Mouse (Mus musculus) fat pad, adult 2 months (tissue): ENCODE measurements at regions not wholly inside any gene's neighbourhood (a gene's known extent, or its start where the extent isn't known, plus 50 kb on each side); places are given as distances from the start of the nearest gene placed in this dataset.

Experiments
- DNase-seq: peaks from one replicate; pipeline ENCODE4 v3.0.0-alpha.2; 2011; ENCODE audit warnings: low read depth, low spot score; ENCODE audit errors: extremely low read depth

DNA sequence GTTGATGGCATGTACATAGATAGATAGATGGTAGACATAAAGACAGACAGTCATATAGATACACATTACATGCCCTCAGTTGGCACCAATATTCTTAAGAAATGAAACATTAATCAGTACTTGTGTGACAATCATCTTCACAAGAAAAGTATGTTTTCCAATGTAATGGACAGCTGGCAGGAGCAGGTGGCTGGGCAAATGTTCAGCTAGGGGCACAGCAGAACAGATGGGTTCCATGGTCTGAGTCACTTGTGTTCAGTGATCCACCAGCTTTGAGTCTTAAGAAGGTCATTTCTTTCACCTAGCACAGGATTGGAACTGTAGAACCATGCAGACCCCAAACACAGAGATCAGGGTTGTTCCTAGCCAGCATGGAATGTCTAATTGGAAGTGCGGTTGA lies 2631.2 kb upstream of the 5930422O12Rik start:
- no peak for DNase-seq

- DNase-seq: no peak
Observed at GRCm38 (mm10) chr8:30817028-30817427, 2611.5 kb upstream of the 5930422O12Rik start.

- no peak for DNase-seq
Observed at GRCm38 (mm10) chr8:30822835-30823587, 2605.5 kb upstream of the 5930422O12Rik start.

DNA sequence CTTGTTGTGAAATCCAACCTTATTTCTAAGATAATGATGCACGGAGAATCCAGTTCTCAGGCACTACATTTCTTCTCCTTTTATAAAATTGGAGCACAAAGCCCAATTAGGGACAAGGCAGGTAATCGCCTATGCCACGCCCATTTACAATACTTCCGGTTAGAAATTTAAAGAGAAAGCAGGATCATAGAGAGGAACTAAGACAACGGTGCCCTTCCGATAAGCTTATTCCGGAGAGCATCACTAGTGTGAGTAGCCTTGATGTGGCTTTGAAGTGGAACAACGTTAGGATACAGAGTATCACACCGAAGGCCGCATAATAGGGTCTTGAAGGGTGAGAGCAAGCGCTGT lies 2604.9 kb upstream of the 5930422O12Rik start:
- no peak for DNase-seq

GRCm38 (mm10) chr8:30826021-30826420 lies 2602.5 kb upstream of the 5930422O12Rik start:
- no peak for DNase-seq

- no peak for DNase-seq
Observed at GRCm38 (mm10) chr8:30838056-30838455, 2590.5 kb upstream of the 5930422O12Rik start.

DNA sequence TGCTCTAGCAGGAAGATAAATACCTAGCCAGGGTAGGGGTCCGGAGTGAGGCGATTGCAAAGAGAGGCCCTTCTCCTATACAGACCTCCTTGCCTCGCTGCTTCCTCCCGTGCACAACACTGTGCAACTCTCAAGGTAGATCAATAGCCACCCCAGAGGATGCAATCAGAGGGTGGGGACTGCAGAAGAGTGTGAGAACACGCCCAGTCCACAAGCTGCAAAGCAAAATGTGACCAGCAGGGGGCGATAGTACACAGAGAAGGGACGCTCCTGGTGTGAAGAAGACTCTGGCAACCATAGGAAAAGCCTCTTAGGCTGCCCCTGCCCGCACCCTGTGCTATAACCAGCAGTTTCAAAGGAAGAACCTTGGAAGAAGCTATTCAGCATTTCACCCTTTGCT lies 2588.4 kb upstream of the 5930422O12Rik start:
- no peak for DNase-seq

- DNase-seq: no peak
Observed at GRCm38 (mm10) chr8:30863017-30863416, 2565.5 kb upstream of the 5930422O12Rik start.

- no peak for DNase-seq
Observed at GRCm38 (mm10) chr8:30906044-30906695, 2522.3 kb upstream of the 5930422O12Rik start.

GRCm38 (mm10) chr8:30913664-30914063 lies 2514.8 kb upstream of the 5930422O12Rik start:
- DNase-seq: no peak

DNA sequence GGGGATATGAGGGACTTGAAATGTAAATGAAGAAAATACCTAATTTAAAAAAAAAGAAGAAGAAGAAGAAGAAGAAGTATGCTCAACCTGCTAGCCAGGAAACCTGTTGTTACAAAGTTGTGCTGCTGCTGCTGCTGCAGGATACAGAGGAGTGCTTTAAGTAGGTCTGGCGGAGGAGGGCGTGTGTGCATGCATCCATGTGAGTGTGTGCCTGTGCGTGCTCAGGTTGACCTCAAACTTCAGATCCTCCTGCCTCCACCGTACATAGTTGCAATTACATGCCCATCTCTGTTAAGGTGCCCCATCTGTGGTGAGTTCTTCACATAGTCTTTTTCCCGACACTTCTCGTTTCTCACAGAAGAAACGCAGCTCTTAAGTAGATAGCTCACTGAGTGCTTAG lies 2513.4 kb upstream of the 5930422O12Rik start:
- DNase-seq: no peak

GRCm38 (mm10) chr8:30915601-30916171 lies 2512.8 kb upstream of the 5930422O12Rik start:
- DNase-seq: no peak

- DNase-seq: no peak
Observed at GRCm38 (mm10) chr8:30916184-30916751, 2512.2 kb upstream of the 5930422O12Rik start.

GRCm38 (mm10) chr8:30921451-30921850 lies 2507.1 kb upstream of the 5930422O12Rik start:
- no peak for DNase-seq

- no peak for DNase-seq
Observed at GRCm38 (mm10) chr8:30923301-30924159, 2505.0 kb upstream of the 5930422O12Rik start.

DNA sequence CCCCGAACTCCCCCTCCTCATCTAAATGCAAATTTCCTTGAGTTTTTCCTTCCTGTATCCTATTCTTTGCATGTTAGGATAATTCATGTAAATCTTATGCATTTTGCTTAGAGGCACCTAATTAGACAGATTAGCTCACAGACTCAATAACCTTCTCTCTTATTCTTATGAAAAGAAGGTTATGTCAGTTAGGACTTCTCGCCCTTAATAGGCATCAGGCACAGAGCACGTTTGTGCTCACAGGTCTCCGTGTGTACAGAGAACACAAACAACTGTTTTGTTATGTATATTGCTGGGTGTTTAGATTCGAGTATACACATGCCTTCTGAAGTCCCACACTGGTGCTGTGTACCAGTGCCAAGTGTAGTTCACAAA lies 2504.4 kb upstream of the 5930422O12Rik start:
- no peak for DNase-seq

- no peak for DNase-seq
Observed at GRCm38 (mm10) chr8:30924656-30925055, 2503.9 kb upstream of the 5930422O12Rik start.

DNA sequence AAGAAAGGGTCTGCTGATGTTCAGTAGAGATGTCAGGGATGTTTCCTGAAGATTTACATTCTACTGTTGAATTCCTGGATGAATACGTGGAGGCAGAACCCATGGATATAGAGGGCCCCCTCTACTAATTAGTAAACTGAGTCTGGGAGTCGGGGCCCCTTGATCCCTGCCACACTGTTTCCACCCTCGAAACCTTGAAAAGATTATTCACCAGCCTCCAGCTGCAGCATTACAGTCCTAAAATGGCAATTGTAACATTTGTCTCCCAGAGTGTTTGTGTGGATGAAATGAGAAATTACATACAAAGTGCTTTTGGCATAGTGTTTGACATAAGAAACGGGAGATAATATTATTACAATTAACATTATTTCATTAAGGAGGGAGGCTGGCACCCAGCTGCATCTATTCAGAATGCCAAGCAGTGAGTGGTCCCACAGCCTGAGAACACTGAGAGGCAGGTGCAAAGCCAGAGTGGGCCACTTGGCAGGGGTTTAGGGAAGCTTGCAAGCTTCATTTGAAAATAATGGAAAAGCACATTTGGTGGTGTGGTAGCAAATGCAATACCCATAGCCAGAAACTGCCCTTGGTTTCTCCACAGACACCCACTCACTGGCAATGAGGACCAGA lies 2490.9 kb upstream of the 5930422O12Rik start:
- no peak for DNase-seq

GRCm38 (mm10) chr8:30940901-30941300 lies 2487.6 kb upstream of the 5930422O12Rik start:
- DNase-seq: no peak

DNA sequence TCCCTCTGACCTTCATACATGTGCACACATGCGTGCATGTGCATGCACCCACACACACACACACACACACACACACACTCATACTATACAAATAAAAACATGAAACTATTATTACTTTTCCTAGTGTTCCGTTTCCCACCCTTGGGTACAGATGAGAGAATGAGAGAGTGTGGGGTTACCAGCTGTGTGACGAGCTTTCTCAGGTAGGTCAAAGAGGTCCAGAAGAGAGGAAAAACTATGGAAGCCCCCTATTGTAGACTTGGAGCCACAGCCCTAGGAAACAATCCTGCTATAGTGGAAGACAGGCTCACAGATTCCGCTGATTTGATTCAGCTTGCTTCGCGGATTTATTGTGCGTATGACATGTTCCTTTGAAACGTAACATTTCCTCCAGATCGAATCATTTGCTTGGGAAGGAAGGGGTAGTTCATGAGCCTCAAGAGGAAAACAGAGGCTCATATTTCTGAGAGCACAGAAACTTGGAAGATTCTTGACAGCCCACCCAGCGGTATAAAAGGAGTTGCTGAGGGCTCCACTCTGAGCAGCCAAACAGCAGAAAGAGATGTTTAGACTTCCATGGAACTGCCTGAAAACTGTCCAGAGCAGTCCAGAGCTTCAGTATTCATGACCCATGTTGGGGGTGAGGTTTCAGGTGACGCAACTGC lies 2486.9 kb upstream of the 5930422O12Rik start:
- no peak for DNase-seq
